Mouse (Mus musculus): ENCODE measurements around the gene Fis1. TPM values are rescaled to one million over a fixed set of nuclear protein-coding genes. Genes with fewer than 3 reads are reported as not detected.

Fis1 gene
- polyA plus RNA-seq, 1 experiment from 2014 or later, result 314 TPM

- peaks cover 5% of the 10 kb centered on the region; the same call in 1 of the 2 replicates for H3K4me1 ChIP-seq (ENCODE audit: insufficient read depth)
- H3K4me3 ChIP-seq (ENCODE audit: low read depth, low read length), result peak overlapping the region; percentile 67
- no peaks in the 10 kb centered on the region for H3K9me3 ChIP-seq (ENCODE audit: low read depth, low read length)
- peak overlapping the region; percentile 75 for H3K4me2 ChIP-seq
- peak; percentile 19; the same call in 1 of the 2 replicates for ATAC-seq (ENCODE audit: insufficient read depth)
- peaks cover 7% of the 10 kb centered on the region; the same call in 1 of the 2 replicates for H3K36me3 ChIP-seq (ENCODE audit: insufficient read depth)
- H3K27ac ChIP-seq (ENCODE audit: low read depth), result peak overlapping the region; percentile 64; the same call in 1 of the 2 replicates
- no peaks in the 10 kb centered on the region for H3K27me3 ChIP-seq (ENCODE audit: insufficient read depth, low read length)
- DNase-seq, result no peak
- TF ChIP-seq CTCF (IDR thresholded peaks at IDR 0.05; ENCODE audit: low read depth), result no peak
- WGBS, result 3% methylated on average over 12 of the region's 12 CpGs
- H3K9ac ChIP-seq, result peak overlapping the region; percentile 70
Measured at GRCm38 (mm10) chr5:136953440-136953951, 421 bp downstream of the Fis1 start.

- no peak overlapping the region for H3K4me2 ChIP-seq
- no peak for ATAC-seq (ENCODE audit: insufficient read depth)
- TF ChIP-seq CTCF (IDR thresholded peaks at IDR 0.05; ENCODE audit: low read depth), result no peak
- H3K36me3 ChIP-seq (ENCODE audit: insufficient read depth), result peaks cover 7% of the 10 kb centered on the region; the same call in 1 of the 2 replicates
- no peaks in the 10 kb centered on the region for H3K27me3 ChIP-seq (ENCODE audit: insufficient read depth, low read length)
- DNase-seq, result no peak
- no peak overlapping the region for H3K4me3 ChIP-seq (ENCODE audit: low read depth, low read length)
- peaks cover 5% of the 10 kb centered on the region; the same call in 1 of the 2 replicates for H3K4me1 ChIP-seq (ENCODE audit: insufficient read depth)
- H3K27ac ChIP-seq (ENCODE audit: low read depth), result no peak overlapping the region
- no peak overlapping the region for H3K9ac ChIP-seq
- H3K9me3 ChIP-seq (ENCODE audit: low read depth, low read length), result no peaks in the 10 kb centered on the region
- WGBS, result 72% methylated on average over 4 of the region's 4 CpGs
Measured at GRCm38 (mm10) chr5:136955622-136956021, 2.5 kb downstream of the Fis1 start.

DNA sequence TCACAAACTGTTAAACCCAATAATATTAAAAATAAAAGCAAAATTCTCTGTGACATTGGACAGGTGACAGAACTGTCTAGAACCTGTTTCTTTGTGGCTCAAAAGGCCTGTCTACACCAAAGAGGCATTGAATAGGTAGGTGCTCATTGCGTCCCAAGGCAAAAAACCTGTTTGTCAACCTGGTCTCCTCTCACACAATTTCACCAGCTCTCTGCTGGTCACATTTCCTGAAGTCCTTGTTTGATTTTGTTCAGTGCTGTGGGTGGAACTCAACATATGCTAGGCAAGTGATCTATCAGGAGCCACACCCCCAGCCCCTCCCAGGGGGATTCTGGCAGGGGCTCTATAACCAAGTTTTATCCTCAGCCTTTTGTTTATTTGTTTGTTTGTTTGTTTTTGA lies 4.2 kb downstream of the Fis1 start:
- H3K27me3 ChIP-seq (ENCODE audit: insufficient read depth, low read length), result no peaks in the 10 kb centered on the region

DNA sequence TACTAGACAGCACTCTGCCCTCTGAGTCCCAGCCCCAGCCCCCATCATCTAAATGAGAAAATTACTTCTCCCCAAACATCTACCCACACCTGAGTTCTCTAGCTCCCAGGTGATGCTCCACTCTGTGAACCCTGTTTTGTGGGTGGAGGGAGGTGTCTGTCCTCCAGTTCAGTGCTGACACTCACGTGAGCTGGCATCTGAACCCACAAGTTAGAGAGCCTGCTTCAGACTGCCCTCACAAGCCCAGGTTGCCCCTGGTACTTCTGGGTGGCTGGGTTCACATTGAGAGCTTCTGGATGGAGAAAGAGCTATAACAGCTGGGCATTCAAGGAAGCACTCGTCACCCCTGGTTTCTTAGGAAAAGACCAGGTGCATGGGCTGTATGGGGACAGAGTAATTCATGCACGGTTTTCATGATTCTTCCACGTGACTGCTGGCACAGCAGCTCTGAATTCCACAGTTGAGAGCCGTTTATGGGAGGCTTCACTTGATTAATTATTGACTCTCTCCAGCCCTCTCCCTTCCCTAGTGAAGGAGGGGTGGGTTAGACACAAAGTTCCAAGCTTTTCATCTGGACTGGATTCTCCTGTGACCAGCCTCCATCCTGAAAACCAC lies 6.0 kb downstream of the Fis1 start:
- peaks cover 19% of the 10 kb centered on the region for H3K36me3 ChIP-seq (ENCODE audit: insufficient read depth)
- WGBS, result 52% methylated on average over 5 of the region's 5 CpGs
- H3K4me1 ChIP-seq (ENCODE audit: insufficient read depth), result peaks cover 3% of the 10 kb centered on the region; the same call in 1 of the 2 replicates
- H3K27ac ChIP-seq (ENCODE audit: low read depth), result peak overlapping the region; percentile 81
- ATAC-seq (ENCODE audit: insufficient read depth) (no peak), DNase-seq (peak; percentile 58)
- H3K4me2 ChIP-seq, result 0 out of 2 replicates have a peak overlapping the region, but pooled peaks have one; percentile 18
- no peak overlapping the region for H3K4me3 ChIP-seq (ENCODE audit: low read depth, low read length)
- no peaks in the 10 kb centered on the region for H3K27me3 ChIP-seq (ENCODE audit: insufficient read depth, low read length)
- no peak overlapping the region for H3K9ac ChIP-seq
- H3K9me3 ChIP-seq (ENCODE audit: low read depth, low read length), result no peaks in the 10 kb centered on the region
- no peak for TF ChIP-seq CTCF (IDR thresholded peaks at IDR 0.05; ENCODE audit: low read depth)

More for the DNA sequence above, 4.2 kb downstream of the Fis1 start:
- no peaks in the 10 kb centered on the region for H3K9me3 ChIP-seq (ENCODE audit: low read depth, low read length)
- H3K4me2 ChIP-seq, result no peak overlapping the region
- H3K36me3 ChIP-seq (ENCODE audit: insufficient read depth), result peaks cover 7% of the 10 kb centered on the region; the same call in 1 of the 2 replicates
- WGBS, result 80% methylated on average over 1 of the region's 1 CpGs
- ATAC-seq (ENCODE audit: insufficient read depth) (no peak), DNase-seq (no peak)
- H3K4me3 ChIP-seq (ENCODE audit: low read depth, low read length), result no peak overlapping the region
- H3K4me1 ChIP-seq (ENCODE audit: insufficient read depth), result peaks cover 5% of the 10 kb centered on the region; the same call in 1 of the 2 replicates
- TF ChIP-seq CTCF (IDR thresholded peaks at IDR 0.05; ENCODE audit: low read depth), result no peak
- no peak overlapping the region for H3K9ac ChIP-seq
- no peak overlapping the region for H3K27ac ChIP-seq (ENCODE audit: low read depth)

DNA sequence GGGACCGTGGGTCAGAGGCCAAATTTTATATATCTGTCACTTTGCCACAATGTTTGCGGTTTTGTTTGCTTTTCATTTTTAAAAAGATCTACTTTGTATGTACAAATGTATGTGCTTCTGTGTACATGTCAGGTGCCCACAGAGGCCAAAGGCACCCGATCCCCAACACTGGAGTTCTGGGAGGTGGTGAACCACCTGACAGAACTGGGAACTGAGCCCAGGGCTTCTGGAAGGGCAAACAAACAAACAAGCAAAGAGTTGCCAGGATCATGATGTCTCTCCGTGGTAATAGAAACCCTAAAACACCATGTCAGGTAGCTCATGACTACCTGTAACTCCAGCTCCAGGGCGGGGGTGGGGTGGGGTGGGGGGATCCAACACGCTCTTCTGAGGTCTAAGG lies 7.0 kb downstream of the Fis1 start:
- no peaks in the 10 kb centered on the region for H3K4me1 ChIP-seq (ENCODE audit: insufficient read depth)
- H3K36me3 ChIP-seq (ENCODE audit: insufficient read depth), result peaks cover 29% of the 10 kb centered on the region
- H3K4me3 ChIP-seq (ENCODE audit: low read depth, low read length), result no peak overlapping the region
- H3K27me3 ChIP-seq (ENCODE audit: insufficient read depth, low read length), result no peaks in the 10 kb centered on the region
- DNase-seq, result no peak
- no peak overlapping the region for H3K4me2 ChIP-seq
- WGBS, result 85% methylated on average over 6 of the region's 6 CpGs
- no peak overlapping the region for H3K9ac ChIP-seq
- no peaks in the 10 kb centered on the region for H3K9me3 ChIP-seq (ENCODE audit: low read depth, low read length)
- peak overlapping the region; percentile 81; the same call in 1 of the 2 replicates for H3K27ac ChIP-seq (ENCODE audit: low read depth)
- no peak for TF ChIP-seq CTCF (IDR thresholded peaks at IDR 0.05; ENCODE audit: low read depth)
- ATAC-seq (ENCODE audit: insufficient read depth), result no peak

DNA sequence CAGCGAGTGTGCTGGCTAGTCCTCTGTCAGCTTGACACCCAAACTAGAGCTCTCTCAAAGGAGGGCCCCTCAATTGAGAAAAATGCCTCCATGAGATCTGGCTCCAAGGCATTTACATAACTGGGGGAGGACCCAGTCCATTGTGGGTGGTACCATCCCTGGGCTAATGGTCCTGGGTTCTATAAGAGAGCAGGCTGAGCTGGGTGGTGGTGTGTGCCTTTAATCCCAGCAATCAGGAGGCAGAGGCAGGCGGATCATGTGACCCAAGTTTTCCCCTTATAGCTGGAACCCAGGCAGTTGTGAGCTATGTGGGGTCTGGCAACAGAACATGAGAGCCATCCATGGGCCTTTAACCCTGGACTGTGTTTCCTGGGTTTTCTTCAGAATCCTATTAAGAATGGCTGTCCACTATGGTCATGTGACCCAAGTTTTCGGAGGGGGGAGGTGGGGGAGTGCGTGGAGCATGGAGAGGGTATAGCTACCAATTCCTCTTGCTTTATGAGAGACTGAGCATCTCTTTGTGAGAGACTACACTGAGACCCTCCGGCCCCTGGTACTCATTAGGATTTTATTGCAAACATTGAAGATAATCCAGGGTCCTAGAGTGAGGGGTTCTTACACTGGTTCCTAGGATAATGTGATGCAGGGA lies 8.4 kb downstream of the Fis1 start:
- peaks cover 37% of the 10 kb centered on the region for H3K36me3 ChIP-seq (ENCODE audit: insufficient read depth)
- no peak for TF ChIP-seq CTCF (IDR thresholded peaks at IDR 0.05; ENCODE audit: low read depth)
- 27% methylated on average over 5 of the region's 5 CpGs for WGBS
- H3K9ac ChIP-seq, result peak overlapping the region; percentile 67
- no peak; the same call in 1 of the 2 replicates for ATAC-seq (ENCODE audit: insufficient read depth)
- H3K27me3 ChIP-seq (ENCODE audit: insufficient read depth, low read length), result no peaks in the 10 kb centered on the region
- H3K27ac ChIP-seq (ENCODE audit: low read depth), result peak overlapping the region; percentile 86
- H3K4me3 ChIP-seq (ENCODE audit: low read depth, low read length), result peak overlapping the region; percentile 60
- H3K9me3 ChIP-seq (ENCODE audit: low read depth, low read length), result no peaks in the 10 kb centered on the region
- H3K4me2 ChIP-seq, result peak overlapping the region; percentile 78
- DNase-seq, result no peak
- 0 out of 2 replicates have a peak, but pooled peaks cover 8% of the 10 kb centered on the region for H3K4me1 ChIP-seq (ENCODE audit: insufficient read depth)

GRCm38 (mm10) chr5:136961983-136962461 lies 8.9 kb downstream of the Fis1 start:
- Histone ChIP-seq H3K9me3 (ENCODE audit: low read depth, low read length) (no peaks in the 10 kb centered on the region), H3K4me1 (ENCODE audit: insufficient read depth) (peaks cover 14% of the 10 kb centered on the region; the same call in 1 of the 2 replicates), H3K36me3 (ENCODE audit: insufficient read depth) (peaks cover 40% of the 10 kb centered on the region), H3K4me2 (peak overlapping the region; percentile 78), H3K9ac (peak overlapping the region; percentile 67), H3K27ac (ENCODE audit: low read depth) (peak overlapping the region; percentile 86), H3K27me3 (ENCODE audit: insufficient read depth, low read length) (no peaks in the 10 kb centered on the region), H3K4me3 (ENCODE audit: low read depth, low read length) (peak overlapping the region; percentile 60)
- ATAC-seq (ENCODE audit: insufficient read depth), result peak; percentile 90
- DNase-seq, result peak; percentile 95
- TF ChIP-seq CTCF (IDR thresholded peaks at IDR 0.05; ENCODE audit: low read depth), result peak; percentile 5; the same call in 1 of the 2 replicates
- WGBS, result under 1% methylated on average over 20 of the region's 20 CpGs
